Mouse (Mus musculus) liver, embryonic 15.5 days (tissue): ENCODE measurements at regions not wholly inside any gene's neighbourhood (a gene's known extent, or its start where the extent isn't known, plus 50 kb on each side); places are given as distances from the start of the nearest gene placed in this dataset.

ENCODE experiments used
- ATAC-seq: fragments of 200-750 bp; cut with Nextera tagmentation; 2 replicates; pipeline ENCODE4 v1.8.0; 2017; ENCODE audit warnings: moderate number of reproducible peaks, mild to moderate bottlenecking, moderate library complexity; ENCODE audit not compliant: insufficient read depth
- H3K27ac ChIP-seq: fragments of 300-500 bp; sonication (generic); replicated peaks from 2 replicates; pipeline ENCODE4 v1.5.1; 2015; ENCODE audit warnings: mild to moderate bottlenecking, inconsistent platforms
- H3K27me3 ChIP-seq: fragments of 300-500 bp; sonication (generic); 2 replicates; pipeline ENCODE4 v1.6.1; 2015; ENCODE audit warnings: mild to moderate bottlenecking, inconsistent platforms
- H3K36me3 ChIP-seq: fragments of 300-500 bp; sonication (generic); replicated peaks from 2 replicates; pipeline ENCODE4 v1.6.1; 2015; ENCODE audit warnings: moderate library complexity, mild to moderate bottlenecking, inconsistent platforms
- H3K4me1 ChIP-seq: fragments of 300-500 bp; sonication (generic); replicated peaks from 2 replicates; pipeline ENCODE4 v1.6.1; 2015; ENCODE audit warnings: inconsistent platforms
- H3K4me2 ChIP-seq: fragments of 300-500 bp; sonication (generic); 2 replicates; pipeline ENCODE4 v1.6.1; 2015; ENCODE audit warnings: moderate library complexity, mild to moderate bottlenecking, inconsistent platforms
- H3K4me3 ChIP-seq: fragments of 300-500 bp; sonication (generic); replicated peaks from 2 replicates; pipeline ENCODE4 v1.5.1; 2015; ENCODE audit warnings: mild to moderate bottlenecking, inconsistent platforms
- H3K9ac ChIP-seq: fragments of 300-500 bp; sonication (generic); 2 replicates; pipeline ENCODE4 v1.6.1; 2015; ENCODE audit warnings: moderate library complexity, mild to moderate bottlenecking, inconsistent platforms
- H3K9me3 ChIP-seq: fragments of 300-500 bp; sonication (generic); replicated peaks from 2 replicates; pipeline ENCODE4 v1.6.1; 2016; ENCODE audit warnings: inconsistent platforms
- WGBS: fragments of 180-500 bp; shearing (Covaris S2); methylation state at CpG from one replicate; pipeline ENCODE4 v1.1.7; 2015; ENCODE audit warnings: mixed read lengths; ENCODE audit not compliant: insufficient replicate concordance; 5-methylcytosine and 5-hydroxymethylcytosine counted together

GRCm38 (mm10) chr13:69239261-69239915 is 240.0 kb upstream of the Adcy2 start:
- H3K4me1 ChIP-seq, result no peaks in the 10 kb centered on the region
- H3K27me3 ChIP-seq, result no peaks in the 10 kb centered on the region
- no peaks in the 10 kb centered on the region for H3K36me3 ChIP-seq
- H3K9ac ChIP-seq, result no peak overlapping the region
- H3K4me3 ChIP-seq, result no peak overlapping the region
- ATAC-seq, result no peak
- 53% methylated on average over 2 of the region's 2 CpGs for WGBS
- peaks cover 2% of the 10 kb centered on the region; the same call in 1 of the 2 replicates for H3K9me3 ChIP-seq
- H3K27ac ChIP-seq, result no peak overlapping the region
- no peak overlapping the region for H3K4me2 ChIP-seq

- no peak overlapping the region for H3K4me2 ChIP-seq
- peaks cover 2% of the 10 kb centered on the region; the same call in 1 of the 2 replicates for H3K9me3 ChIP-seq
- no peaks in the 10 kb centered on the region for H3K27me3 ChIP-seq
- no peak overlapping the region for H3K9ac ChIP-seq
- no peaks in the 10 kb centered on the region for H3K4me1 ChIP-seq
- 58% methylated on average over 14 of the region's 14 CpGs for WGBS
- ATAC-seq, result no peak
- H3K27ac ChIP-seq, result no peak overlapping the region
- no peaks in the 10 kb centered on the region for H3K36me3 ChIP-seq
- H3K4me3 ChIP-seq, result no peak overlapping the region
Observed at GRCm38 (mm10) chr13:69242544-69243296, 243.4 kb upstream of the Adcy2 start.

GRCm38 (mm10) chr13:69250334-69251129 is 251.2 kb upstream of the Adcy2 start:
- no peaks in the 10 kb centered on the region for H3K9me3 ChIP-seq
- 60% methylated on average over 4 of the region's 4 CpGs for WGBS
- no peaks in the 10 kb centered on the region for H3K36me3 ChIP-seq
- no peak overlapping the region for H3K4me3 ChIP-seq
- H3K4me2 ChIP-seq, result no peak overlapping the region
- no peak overlapping the region for H3K9ac ChIP-seq
- no peaks in the 10 kb centered on the region for H3K4me1 ChIP-seq
- no peak for ATAC-seq
- H3K27ac ChIP-seq, result no peak overlapping the region
- H3K27me3 ChIP-seq, result no peaks in the 10 kb centered on the region

GRCm38 (mm10) chr13:69251130-69251561 is 251.8 kb upstream of the Adcy2 start:
- Histone ChIP-seq H3K36me3 (no peaks in the 10 kb centered on the region), H3K27me3 (no peaks in the 10 kb centered on the region), H3K27ac (no peak overlapping the region), H3K9me3 (no peaks in the 10 kb centered on the region), H3K9ac (no peak overlapping the region), H3K4me1 (no peaks in the 10 kb centered on the region), H3K4me2 (no peak overlapping the region), H3K4me3 (no peak overlapping the region)
- no peak for ATAC-seq
- WGBS, result 62% methylated on average over 6 of the region's 6 CpGs

GRCm38 (mm10) chr13:69252335-69252734 is 253.0 kb upstream of the Adcy2 start:
- no peak for ATAC-seq
- no peaks in the 10 kb centered on the region for H3K9me3 ChIP-seq
- H3K27ac ChIP-seq, result no peak overlapping the region
- H3K27me3 ChIP-seq, result no peaks in the 10 kb centered on the region
- no peak overlapping the region for H3K4me2 ChIP-seq
- no peaks in the 10 kb centered on the region for H3K4me1 ChIP-seq
- H3K9ac ChIP-seq, result no peak overlapping the region
- no peaks in the 10 kb centered on the region for H3K36me3 ChIP-seq
- no peak overlapping the region for H3K4me3 ChIP-seq
- WGBS, result 74% methylated on average over 10 of the region's 10 CpGs

- Histone ChIP-seq H3K9me3 (no peaks in the 10 kb centered on the region), H3K4me1 (no peaks in the 10 kb centered on the region), H3K9ac (no peak overlapping the region), H3K4me2 (no peak overlapping the region), H3K27ac (no peak overlapping the region), H3K4me3 (no peak overlapping the region), H3K36me3 (no peaks in the 10 kb centered on the region), H3K27me3 (no peaks in the 10 kb centered on the region)
- ATAC-seq, result no peak
- 54% methylated on average over 5 of the region's 5 CpGs for WGBS
Observed at GRCm38 (mm10) chr13:69260485-69260884, 261.1 kb upstream of the Adcy2 start.

- H3K9me3 ChIP-seq, result no peaks in the 10 kb centered on the region
- ATAC-seq, result no peak
- no peak overlapping the region for H3K9ac ChIP-seq
- no peaks in the 10 kb centered on the region for H3K36me3 ChIP-seq
- no peak overlapping the region for H3K4me3 ChIP-seq
- H3K4me2 ChIP-seq, result no peak overlapping the region
- H3K27ac ChIP-seq, result no peak overlapping the region
- no peaks in the 10 kb centered on the region for H3K27me3 ChIP-seq
- H3K4me1 ChIP-seq, result no peaks in the 10 kb centered on the region
- WGBS, result 54% methylated on average over 4 of the region's 4 CpGs
Observed at GRCm38 (mm10) chr13:69260972-69261371, 261.6 kb upstream of the Adcy2 start.

- no peak overlapping the region for H3K9ac ChIP-seq
- no peaks in the 10 kb centered on the region for H3K27me3 ChIP-seq
- 63% methylated on average over 3 of the region's 3 CpGs for WGBS
- no peaks in the 10 kb centered on the region for H3K36me3 ChIP-seq
- H3K27ac ChIP-seq, result no peak overlapping the region
- no peak overlapping the region for H3K4me2 ChIP-seq
- no peak for ATAC-seq
- no peaks in the 10 kb centered on the region for H3K4me1 ChIP-seq
- H3K9me3 ChIP-seq, result no peaks in the 10 kb centered on the region
- no peak overlapping the region for H3K4me3 ChIP-seq
Observed at GRCm38 (mm10) chr13:69263722-69264121, 264.4 kb upstream of the Adcy2 start.

GRCm38 (mm10) chr13:69266071-69266470 is 266.7 kb upstream of the Adcy2 start:
- 56% methylated on average over 1 of the region's 1 CpGs for WGBS
- Histone ChIP-seq H3K9ac (no peak overlapping the region), H3K27me3 (no peaks in the 10 kb centered on the region), H3K4me1 (no peaks in the 10 kb centered on the region), H3K36me3 (no peaks in the 10 kb centered on the region), H3K27ac (no peak overlapping the region), H3K9me3 (no peaks in the 10 kb centered on the region), H3K4me2 (no peak overlapping the region), H3K4me3 (no peak overlapping the region)
- no peak for ATAC-seq

- Histone ChIP-seq H3K9me3 (no peaks in the 10 kb centered on the region), H3K4me3 (no peak overlapping the region), H3K27ac (no peak overlapping the region), H3K4me1 (no peaks in the 10 kb centered on the region), H3K36me3 (no peaks in the 10 kb centered on the region), H3K9ac (no peak overlapping the region), H3K4me2 (no peak overlapping the region), H3K27me3 (no peaks in the 10 kb centered on the region)
- no peak for ATAC-seq
- 44% methylated on average over 3 of the region's 3 CpGs for WGBS
Observed at GRCm38 (mm10) chr13:69272506-69272905, 261.0 kb upstream of the Nsun2 start.

GRCm38 (mm10) chr13:69279647-69280046 is 253.9 kb upstream of the Nsun2 start:
- no peak for ATAC-seq
- H3K36me3 ChIP-seq, result no peaks in the 10 kb centered on the region
- H3K4me3 ChIP-seq, result no peak overlapping the region
- no peaks in the 10 kb centered on the region for H3K4me1 ChIP-seq
- no peak overlapping the region for H3K4me2 ChIP-seq
- no peak overlapping the region for H3K27ac ChIP-seq
- 55% methylated on average over 8 of the region's 8 CpGs for WGBS
- no peaks in the 10 kb centered on the region for H3K9me3 ChIP-seq
- H3K9ac ChIP-seq, result no peak overlapping the region
- no peaks in the 10 kb centered on the region for H3K27me3 ChIP-seq
